Mouse (Mus musculus): ENCODE results near the gene Gm17087.

DNA sequence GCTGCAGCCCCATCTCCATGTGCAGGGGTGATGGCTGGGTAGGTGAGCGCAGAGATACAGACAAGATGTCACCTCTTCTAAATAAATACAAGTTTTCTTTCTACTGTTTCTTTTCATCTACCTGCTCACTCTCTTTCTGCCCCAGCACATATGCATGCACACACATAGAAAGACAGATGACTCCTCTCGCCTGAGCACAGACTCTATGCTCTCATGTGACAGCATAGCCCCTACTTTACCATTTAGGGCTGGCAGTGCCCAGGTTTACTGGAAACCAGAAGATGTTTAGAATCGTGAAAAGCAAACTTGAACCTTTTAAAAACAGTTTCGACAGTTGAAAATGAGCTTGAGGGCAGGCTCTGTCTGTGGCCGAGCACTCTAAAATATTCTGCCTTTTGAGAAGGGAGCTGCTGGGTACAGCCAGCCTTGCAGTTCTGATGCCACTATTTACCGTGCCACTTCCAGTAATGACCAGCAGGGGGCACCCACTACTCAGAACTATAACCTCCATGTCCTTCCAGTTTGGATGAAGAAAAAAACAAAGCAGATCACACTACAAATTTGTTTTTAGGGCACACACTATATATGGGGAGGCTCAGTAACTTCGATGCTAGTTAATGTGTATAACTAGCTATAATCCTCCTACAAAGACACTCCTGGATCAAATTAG lies 47.3 kb upstream of the Gm17087 start:
- TF ChIP-seq GATA1 (IDR thresholded peaks at IDR 0.05; ENCODE audit: borderline replicate concordance, low read length), result no peak
- TF ChIP-seq FLI1 (IDR thresholded peaks at IDR 0.05; ENCODE audit: low read length), result no peak

Data from megakaryocyte, embryonic 14.5 days (primary cell).